Mouse (Mus musculus): ENCODE data around the gene Lrmda.
A peak's percentile ranks its signal among the peaks of the same experiment; 100 is the strongest.

Lrmda gene

DNA sequence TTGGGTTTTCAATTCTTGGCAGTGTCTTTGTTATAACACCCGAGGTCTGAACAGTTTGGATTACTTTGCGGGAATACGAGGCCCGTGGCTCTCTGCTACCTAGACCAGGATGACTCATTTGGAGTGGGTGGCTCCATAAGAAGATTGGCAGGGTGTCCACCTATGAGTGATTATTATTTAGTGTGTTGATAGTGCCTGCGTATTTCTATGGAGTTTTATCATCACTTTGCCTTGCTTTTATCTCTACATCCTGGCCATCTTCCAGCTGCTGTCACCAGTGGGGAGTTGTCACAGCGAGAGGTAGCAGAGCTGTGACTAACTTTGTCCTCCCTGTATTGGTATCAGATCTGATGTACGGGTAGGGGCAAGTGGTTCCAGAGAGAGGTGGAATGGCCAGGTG, 393.7 kb downstream of the Lrmda start:
- DNase-seq (ENCODE audit: low spot score), result no peak

- no peak for DNase-seq (ENCODE audit: low spot score)
Observed at GRCm38 (mm10) chr14:22417706-22418105, 398.2 kb downstream of the Lrmda start.

GRCm38 (mm10) chr14:22421668-22422067, 402.2 kb downstream of the Lrmda start:
- DNase-seq (ENCODE audit: low spot score), result no peak

GRCm38 (mm10) chr14:22425018-22425534, 405.6 kb downstream of the Lrmda start:
- no peak for DNase-seq (ENCODE audit: low spot score)

DNA sequence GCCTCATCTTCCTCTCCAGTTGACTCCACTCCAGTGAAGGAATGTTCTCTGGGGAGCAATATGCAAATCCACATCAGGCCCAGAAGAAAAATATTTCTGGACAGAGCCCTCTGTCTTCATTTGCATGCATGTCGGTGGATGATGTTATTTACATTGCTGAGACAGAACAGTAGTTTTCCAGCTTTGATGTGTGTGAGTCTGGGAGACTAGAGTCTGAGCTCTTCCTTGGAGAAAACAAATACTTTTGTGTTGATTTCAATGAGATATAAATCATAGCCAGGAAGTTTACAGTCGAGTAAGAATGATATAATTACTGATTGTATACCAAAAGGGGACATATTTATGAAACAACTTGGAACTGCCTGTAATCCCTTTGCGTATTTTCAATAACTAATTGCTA, 415.9 kb downstream of the Lrmda start:
- DNase-seq (ENCODE audit: low spot score), result no peak

DNA sequence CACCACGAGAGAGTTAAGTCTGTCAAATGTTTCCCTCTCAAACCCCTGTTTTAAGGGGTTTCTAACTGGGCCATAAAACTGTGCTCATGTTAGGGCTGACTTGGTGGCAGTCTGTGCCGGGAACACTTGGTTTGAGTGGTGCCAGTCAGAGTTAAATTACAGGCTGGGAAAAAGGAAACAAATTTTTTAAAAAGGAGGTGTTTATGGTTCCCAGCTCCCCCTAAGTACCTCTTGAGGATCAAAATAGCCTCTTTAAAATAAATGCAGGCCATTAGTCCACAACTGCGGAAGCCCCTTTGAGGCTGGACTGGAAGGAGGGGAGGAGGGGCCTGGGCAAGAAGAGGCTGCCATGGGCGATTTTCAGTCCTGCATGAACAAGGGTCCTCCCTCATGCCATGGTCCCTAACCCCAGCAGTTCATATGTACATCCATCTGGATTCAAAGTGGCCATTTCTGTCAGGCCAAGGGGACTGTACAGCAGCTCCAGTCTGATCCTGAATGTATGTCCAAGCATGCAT, 416.4 kb downstream of the Lrmda start:
- DNase-seq (ENCODE audit: low spot score), result no peak

DNA sequence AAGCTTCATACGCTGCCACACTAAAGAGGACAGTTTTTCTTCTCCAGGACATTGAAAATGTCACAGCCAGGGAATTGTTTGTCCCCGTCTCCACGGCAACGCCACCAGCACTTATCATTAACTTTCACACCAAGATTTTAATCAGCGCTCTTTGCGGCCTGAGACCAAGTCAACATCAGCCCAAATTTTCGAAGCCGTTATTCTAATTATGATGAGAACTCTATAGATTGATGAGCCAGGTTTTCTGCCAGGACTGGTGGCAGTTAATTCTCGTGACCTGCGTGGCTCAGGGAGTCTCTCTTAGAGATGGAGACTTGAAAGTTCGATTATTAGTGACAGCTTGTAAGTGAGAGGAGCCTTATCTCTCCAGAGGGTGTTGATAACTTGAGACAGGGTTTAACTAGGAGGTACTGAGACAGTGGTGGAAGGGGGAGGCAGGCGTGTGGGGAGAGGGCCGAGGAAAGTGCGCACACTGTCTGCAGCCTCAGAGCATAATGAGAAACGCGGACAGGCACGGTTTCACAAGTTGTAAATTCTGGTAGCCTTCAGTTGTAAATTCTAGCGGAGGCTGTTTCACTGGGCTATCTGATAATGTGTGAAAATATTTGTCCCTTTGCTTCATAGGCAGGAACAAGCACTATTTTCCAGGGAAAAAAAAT, 421.0 kb downstream of the Lrmda start:
- no peak for DNase-seq (ENCODE audit: low spot score)

DNA sequence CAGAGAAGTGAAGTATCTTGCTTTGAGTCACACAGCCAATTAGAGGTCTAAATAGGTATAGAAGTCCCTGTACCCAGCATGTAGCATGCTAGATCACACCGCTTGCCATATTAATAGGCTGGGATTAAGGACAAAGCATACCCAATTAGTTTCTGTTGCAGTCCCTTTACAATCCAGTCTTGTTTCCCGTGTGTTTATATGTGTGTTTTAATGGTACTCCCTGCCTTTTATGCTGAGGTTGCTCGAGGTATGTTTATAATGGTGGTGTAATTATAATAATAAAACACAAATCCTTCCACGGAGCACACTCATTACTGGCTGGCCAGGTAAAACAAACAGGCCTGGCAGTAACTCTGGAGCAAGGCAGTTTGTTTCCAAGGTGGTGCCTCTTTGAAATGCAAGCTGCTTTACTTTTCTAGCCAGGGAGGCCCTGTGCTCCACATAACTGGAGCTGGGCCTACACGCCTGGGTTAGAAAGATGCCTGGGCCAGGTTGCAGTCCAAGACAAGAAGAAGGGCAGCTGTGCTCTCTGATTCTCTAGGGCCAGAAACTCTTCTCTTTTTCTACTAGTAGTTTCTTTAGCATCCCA, 422.4 kb downstream of the Lrmda start:
- DNase-seq (ENCODE audit: low spot score), result no peak

DNA sequence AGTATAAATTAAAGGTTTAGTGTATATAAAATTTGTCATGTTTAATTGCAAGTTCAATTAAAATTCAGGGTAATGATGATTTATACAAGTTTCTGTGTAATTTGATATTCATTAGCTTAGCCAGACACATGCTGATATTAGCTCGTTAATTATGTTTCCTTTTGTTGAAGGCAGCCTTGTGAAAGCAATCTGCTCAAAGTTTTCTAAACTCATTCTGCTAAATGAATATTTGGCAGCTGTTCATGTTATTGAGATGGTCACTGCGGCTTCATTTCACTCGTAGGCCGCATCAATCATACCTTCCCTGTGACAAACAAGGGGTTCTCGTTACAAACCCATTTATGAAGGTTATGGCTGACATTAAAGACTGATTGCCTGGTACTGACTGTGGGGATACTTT, 423.2 kb downstream of the Lrmda start:
- no peak for DNase-seq (ENCODE audit: low spot score)

GRCm38 (mm10) chr14:22444541-22444940, 425.0 kb downstream of the Lrmda start:
- DNase-seq (ENCODE audit: low spot score), result no peak

- DNase-seq (ENCODE audit: low spot score), result no peak
Observed at GRCm38 (mm10) chr14:22445161-22445821, 425.8 kb downstream of the Lrmda start.

DNA sequence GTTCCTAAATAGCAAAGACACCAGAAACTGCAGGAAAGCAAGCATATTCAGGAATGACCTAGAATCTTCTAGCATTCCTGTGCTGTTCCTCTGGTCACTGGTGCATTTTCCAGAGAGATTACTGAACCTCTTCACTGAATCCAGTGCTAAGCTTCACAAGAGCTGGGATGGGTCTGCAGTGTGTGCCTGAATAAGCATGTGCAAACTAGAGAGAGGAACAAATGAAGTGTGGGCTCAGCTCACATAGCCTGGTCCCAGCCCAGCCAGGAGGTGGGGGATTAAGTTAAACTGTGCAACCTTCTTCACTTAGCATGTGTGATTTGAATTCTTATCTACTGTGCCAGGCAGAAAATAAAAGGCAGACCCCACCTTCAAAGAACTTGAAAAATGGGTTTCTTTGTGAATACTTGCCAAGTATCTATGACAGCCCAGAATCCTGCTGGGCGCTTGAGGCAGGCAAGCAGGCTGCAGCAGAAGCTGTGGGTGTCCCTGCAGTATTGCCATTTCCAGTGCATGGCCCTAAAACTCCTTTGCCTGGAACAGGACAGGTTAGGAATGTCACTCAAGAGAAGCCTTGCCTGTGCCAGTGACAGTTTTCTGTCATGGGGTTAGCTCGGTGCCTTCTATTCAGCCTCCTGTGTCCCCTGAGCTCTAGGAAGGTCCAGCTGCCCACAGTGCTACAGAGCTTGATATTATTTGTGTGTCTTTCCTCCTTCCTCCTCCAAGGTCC, 426.5 kb downstream of the Lrmda start:
- DNase-seq (ENCODE audit: low spot score), result no peak

GRCm38 (mm10) chr14:22451603-22452002, 432.1 kb downstream of the Lrmda start:
- DNase-seq (ENCODE audit: low spot score), result no peak

DNA sequence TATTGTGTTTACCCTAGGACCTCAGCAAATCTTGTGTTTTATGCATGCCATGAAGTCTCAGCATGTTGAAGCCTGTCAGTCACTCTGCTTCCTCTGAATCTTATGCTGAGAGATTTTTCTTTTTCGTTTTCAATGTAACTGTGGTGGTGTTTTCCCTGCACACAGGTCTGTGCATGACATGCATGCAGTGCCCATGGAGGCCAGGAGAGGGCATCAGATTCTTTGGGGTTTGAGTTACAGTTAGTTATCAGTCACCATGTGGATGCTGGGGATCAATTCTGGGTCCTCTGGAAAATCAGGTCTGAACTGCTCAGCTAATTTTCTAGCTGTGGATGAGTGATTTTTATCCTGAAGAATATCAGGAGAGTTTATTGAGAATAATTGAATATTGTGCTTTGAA, 444.8 kb downstream of the Lrmda start:
- peak; percentile 32 for DNase-seq (ENCODE audit: low spot score)

GRCm38 (mm10) chr14:22471041-22471440, 451.5 kb downstream of the Lrmda start:
- no peak for DNase-seq (ENCODE audit: low spot score)

DNA sequence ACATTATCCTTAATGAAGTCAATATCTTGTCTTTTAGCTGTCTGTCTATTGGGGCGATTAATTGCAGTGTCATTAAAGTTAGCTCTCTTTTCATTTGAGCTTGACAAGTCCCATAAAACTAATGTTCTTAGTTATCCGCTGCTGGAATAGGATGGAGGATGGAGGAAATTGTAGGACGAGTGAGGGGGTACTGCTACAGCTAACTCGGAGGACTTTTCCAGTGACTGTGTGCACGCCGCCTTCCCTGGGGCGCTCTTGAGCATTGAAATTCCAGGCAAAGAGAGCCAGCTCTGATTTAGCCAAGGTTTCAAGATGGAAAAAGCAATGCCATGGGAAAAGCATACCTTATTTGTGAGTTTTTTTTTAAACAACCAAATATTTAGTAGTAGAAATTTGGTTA, 453.9 kb downstream of the Lrmda start:
- DNase-seq (ENCODE audit: low spot score), result no peak

GRCm38 (mm10) chr14:22473991-22474390, 454.5 kb downstream of the Lrmda start:
- DNase-seq (ENCODE audit: low spot score), result no peak

DNA sequence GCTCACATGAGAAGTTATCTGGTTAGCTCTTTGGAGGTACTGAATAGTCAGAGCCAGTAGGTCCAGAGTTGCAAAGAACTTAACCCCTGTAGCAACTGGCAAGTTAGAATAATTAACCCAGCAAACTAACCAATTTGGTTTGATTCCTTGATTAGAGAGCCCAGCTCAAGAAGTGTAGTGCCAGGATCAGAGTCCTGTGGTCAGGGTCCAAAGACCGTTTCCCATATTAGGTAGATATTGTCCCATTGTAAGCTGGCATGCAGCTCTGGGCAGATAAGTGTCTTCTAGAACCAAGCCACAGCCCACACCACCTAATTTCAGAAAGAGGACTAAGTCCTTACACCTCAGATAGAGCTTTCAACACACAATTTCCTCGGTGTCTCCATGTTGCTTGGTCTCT, 473.8 kb downstream of the Lrmda start:
- no peak for DNase-seq (ENCODE audit: low spot score)

DNA sequence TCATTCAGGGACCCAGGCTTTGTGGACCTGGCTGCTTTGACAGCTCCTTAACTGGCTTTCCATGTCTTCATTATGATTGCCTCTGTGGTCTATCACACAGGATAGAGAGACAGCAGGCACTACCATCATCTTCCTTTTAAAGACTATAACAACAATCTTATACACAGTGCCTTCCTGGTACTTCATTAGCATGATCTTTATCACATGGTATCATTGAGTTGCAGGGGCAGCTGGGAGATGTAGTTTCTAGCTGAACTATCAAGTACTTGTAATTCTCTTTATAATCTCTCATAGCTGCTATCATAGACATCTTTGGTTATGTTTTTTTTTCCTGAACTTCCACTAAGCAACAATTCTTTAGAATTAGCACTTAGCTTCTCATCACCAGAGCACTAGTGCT, 474.8 kb downstream of the Lrmda start:
- DNase-seq (ENCODE audit: low spot score), result no peak

DNA sequence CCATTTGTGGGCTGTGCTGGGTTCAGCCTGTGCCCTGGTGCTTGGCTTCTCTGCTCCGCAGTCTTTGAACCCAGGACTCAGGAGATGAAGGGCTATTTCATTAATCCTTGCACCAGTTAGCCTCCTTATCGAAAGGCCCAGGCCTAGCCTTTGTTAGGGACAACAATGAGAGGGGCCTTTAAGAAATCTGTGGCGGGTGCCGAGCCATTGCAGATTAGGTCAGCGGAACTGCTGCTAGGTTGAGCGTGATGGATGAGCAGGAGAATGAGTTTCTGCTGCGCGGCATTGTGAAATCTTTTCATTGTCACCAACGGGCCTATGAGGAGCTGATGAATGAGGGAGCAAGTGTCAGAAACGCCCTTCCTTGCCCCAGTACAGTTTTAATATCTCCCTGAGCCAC, 475.4 kb downstream of the Lrmda start:
- no peak for DNase-seq (ENCODE audit: low spot score)

- no peak for DNase-seq (ENCODE audit: low spot score)
Observed at GRCm38 (mm10) chr14:22495286-22495685, 475.8 kb downstream of the Lrmda start.

GRCm38 (mm10) chr14:22497636-22498131, 478.2 kb downstream of the Lrmda start:
- DNase-seq (ENCODE audit: low spot score), result no peak
